ENCODE assay signal across 7 mouse cellular contexts in the genomic region with DNA sequence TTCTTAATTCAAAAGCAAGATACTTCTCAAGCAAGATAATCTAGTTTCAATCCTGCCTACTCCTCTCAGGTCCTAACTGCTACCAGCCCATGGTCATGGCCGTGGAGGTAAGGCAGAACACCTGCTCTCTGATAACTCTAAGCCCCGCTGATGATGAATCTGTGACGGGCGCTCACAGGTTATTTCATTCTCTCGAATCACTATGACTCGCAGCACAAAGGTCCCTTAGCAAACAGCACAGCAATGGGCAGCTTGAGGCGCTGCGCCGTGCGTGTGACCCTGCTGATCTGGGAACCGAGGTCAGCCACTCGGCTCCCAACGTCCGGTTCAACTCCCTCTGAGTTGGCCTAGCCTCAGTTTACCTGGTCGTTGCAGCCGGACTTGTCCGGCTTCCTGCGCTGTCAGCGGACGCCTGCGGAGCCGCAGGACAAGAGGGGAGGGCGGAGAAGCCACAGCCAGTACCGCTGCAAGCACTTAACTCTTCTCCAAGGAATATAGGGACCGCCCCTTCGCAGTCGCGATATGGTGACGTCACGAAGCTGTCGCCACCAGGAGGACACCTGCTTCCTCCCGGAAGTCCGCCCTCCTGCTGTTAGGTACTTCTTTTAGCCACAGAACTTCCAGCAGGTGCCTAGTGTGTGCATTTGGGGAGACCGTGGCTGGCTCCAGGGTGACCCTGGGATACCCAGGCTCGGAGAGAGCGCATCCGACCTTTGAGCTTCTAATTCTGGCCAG. TPM values are rescaled to one million over a fixed set of nuclear protein-coding genes. Genes with fewer than 3 reads are reported as not detected.
DNase-seq lines count a peak whose midpoint lies in the region; ATAC-seq and TF ChIP-seq lines count a peak whose summit lies in the region.

A gene (minus strand): TSS at position 511 of the 735 bp plus-strand sequence.

- peak; percentile 92 to 93 for DNase-seq in adrenal gland, postnatal 36 days
- DNase-seq in heart, adult 18-20 months, result peak; percentile 87
- peak; percentile 94 for DNase-seq in kidney, adult 2 months
- peak; percentile 75 to 86 for DNase-seq in spleen, adult 2 months (ENCODE audit: low read depth in 1 of 2, low spot score in 2 of 2)

- peak; percentile 74 for ATAC-seq in embryonic facial prominence, embryonic 13.5 days (ENCODE audit: insufficient number of reproducible peaks, insufficient read depth, low FRiP score, low TSS enrichment, low read depth)
- ATAC-seq in limb, embryonic 12.5 days (ENCODE audit: insufficient number of reproducible peaks, insufficient read depth, low FRiP score, low TSS enrichment, low read depth), result peak; percentile 75
- ATAC-seq in midbrain, embryonic 15.5 days (replicated peaks), result peak; percentile 96

- no peak within 1 kb of the TSS; the same call in 1 of the 2 replicates for H3K27ac ChIP-seq in embryonic facial prominence, embryonic 13.5 days
- H3K27ac ChIP-seq in kidney, adult 2 months (ENCODE audit: insufficient read depth, low read depth, low read length), result peak within 1 kb of the TSS; percentile 37
- no peak within 1 kb of the TSS for H3K27ac ChIP-seq in limb, embryonic 12.5 days
- H3K27ac ChIP-seq in midbrain, embryonic 15.5 days, result peak within 1 kb of the TSS; percentile 51; the same call in 1 of the 2 replicates
- no peak within 1 kb of the TSS for H3K27ac ChIP-seq in spleen, adult 2 months (ENCODE audit: insufficient read depth, low read length)

- H3K4me1 ChIP-seq in embryonic facial prominence, embryonic 13.5 days, result peaks cover 18% of the 10 kb centered on the region
- peaks cover 12% of the 10 kb centered on the region for H3K4me1 ChIP-seq in kidney, adult 2 months (ENCODE audit: control insufficient read depth, insufficient read depth, low read length)
- peaks cover 5% of the 10 kb centered on the region; the same call in 1 of the 2 replicates for H3K4me1 ChIP-seq in limb, embryonic 12.5 days (replicated peaks)
- peaks cover 24% of the 10 kb centered on the region for H3K4me1 ChIP-seq in midbrain, embryonic 15.5 days
- H3K4me1 ChIP-seq in spleen, adult 2 months (ENCODE audit: control insufficient read depth, insufficient read depth, insufficient read length), result peaks cover 4% of the 10 kb centered on the region; the same call in 1 of the 2 replicates

- no peaks in the 10 kb centered on the region for H3K36me3 ChIP-seq in embryonic facial prominence, embryonic 13.5 days
- no peaks in the 10 kb centered on the region for H3K36me3 ChIP-seq in kidney, adult 2 months (ENCODE audit: control insufficient read depth, insufficient read depth, low read length)
- no peaks in the 10 kb centered on the region; the same call in 1 of the 2 replicates for H3K36me3 ChIP-seq in limb, embryonic 12.5 days
- H3K36me3 ChIP-seq in midbrain, embryonic 15.5 days (replicated peaks), result 0 out of 2 replicates have a peak, but pooled peaks cover 3% of the 10 kb centered on the region
- H3K36me3 ChIP-seq in spleen, adult 2 months (ENCODE audit: control insufficient read depth, insufficient read depth, low read length), result no peaks in the 10 kb centered on the region

- H3K4me3 ChIP-seq in embryonic facial prominence, embryonic 13.5 days, result peak within 1 kb of the TSS; percentile 80
- H3K4me3 ChIP-seq in kidney, adult 2 months (ENCODE audit: insufficient read depth, low read depth, low read length), result peak within 1 kb of the TSS; percentile 75
- H3K4me3 ChIP-seq in limb, embryonic 12.5 days (replicated peaks), result peak within 1 kb of the TSS; percentile 67
- H3K4me3 ChIP-seq in midbrain, embryonic 15.5 days, result peak within 1 kb of the TSS; percentile 82
- H3K4me3 ChIP-seq in spleen, adult 2 months (ENCODE audit: extremely low read depth, insufficient read depth, insufficient read length), result peak within 1 kb of the TSS; percentile 69

- no peaks in the 10 kb centered on the region for H3K9me3 ChIP-seq in embryonic facial prominence, embryonic 13.5 days
- no peaks in the 10 kb centered on the region for H3K9me3 ChIP-seq in limb, embryonic 12.5 days
- H3K9me3 ChIP-seq in midbrain, embryonic 15.5 days, result no peaks in the 10 kb centered on the region

- 0 out of 2 replicates have a peak, but pooled peaks have one; percentile 11 for TF ChIP-seq CTCF in kidney, adult 2 months (conservative IDR thresholded peaks at IDR 0.05; ENCODE audit: insufficient read depth, insufficient read length, low read depth, low read length)
- TF ChIP-seq CTCF in spleen, adult 2 months (IDR thresholded peaks at IDR 0.05; ENCODE audit: extremely low read depth, insufficient read depth, insufficient read length, insufficient replicate concordance), result no peak

- H3K4me2 ChIP-seq in embryonic facial prominence, embryonic 13.5 days, result peak within 1 kb of the TSS; percentile 87
- peak within 1 kb of the TSS; percentile 64 for H3K4me2 ChIP-seq in limb, embryonic 12.5 days
- peak within 1 kb of the TSS; percentile 79 for H3K4me2 ChIP-seq in midbrain, embryonic 15.5 days

- H3K27me3 ChIP-seq in embryonic facial prominence, embryonic 13.5 days, result no peaks in the 10 kb centered on the region
- H3K27me3 ChIP-seq in kidney, adult 2 months (replicated peaks; ENCODE audit: control insufficient read depth, insufficient read depth, low read length), result no peaks in the 10 kb centered on the region
- H3K27me3 ChIP-seq in limb, embryonic 12.5 days, result 0 out of 2 replicates have a peak, but pooled peaks cover 3% of the 10 kb centered on the region
- no peaks in the 10 kb centered on the region; the same call in 1 of the 2 replicates for H3K27me3 ChIP-seq in midbrain, embryonic 15.5 days (replicated peaks)
- H3K27me3 ChIP-seq in spleen, adult 2 months (ENCODE audit: control insufficient read depth, insufficient read depth, low read length), result no peaks in the 10 kb centered on the region

- H3K9ac ChIP-seq in embryonic facial prominence, embryonic 13.5 days, result peak within 1 kb of the TSS; percentile 86
- peak within 1 kb of the TSS; percentile 68 for H3K9ac ChIP-seq in limb, embryonic 12.5 days (replicated peaks)
- peak within 1 kb of the TSS; percentile 78 for H3K9ac ChIP-seq in midbrain, embryonic 15.5 days

- TF ChIP-seq POLR2A in kidney, adult 2 months (IDR thresholded peaks at IDR 0.05; ENCODE audit: low read depth, low read length), result no peak
- TF ChIP-seq POLR2A in spleen, adult 2 months (IDR thresholded peaks at IDR 0.05; ENCODE audit: low read depth, low read length), result 0 out of 2 replicates have a peak, but pooled peaks have one; percentile 7

- 3% methylated on average over 37 of the region's 37 CpGs for WGBS in embryonic facial prominence, embryonic 13.5 days
- 3% methylated on average over 37 of the region's 37 CpGs for WGBS in kidney, adult 2 months
- 4% methylated on average over 37 of the region's 37 CpGs for WGBS in limb, embryonic 12.5 days
- 3% methylated on average over 37 of the region's 37 CpGs for WGBS in midbrain, embryonic 15.5 days
- WGBS in spleen, adult 2 months, result 5% methylated on average over 37 of the region's 37 CpGs

RNA-seq across cellular contexts. Expression of the gene that starts here (rescaled TPM):
- 10 to 100 TPM; 41.1 to 50.6 TPM for total RNA-seq in adrenal gland, postnatal 36 days (2021)
- polyA plus RNA-seq in embryonic facial prominence, embryonic 13.5 days (2015; fragmentation: Nextera tagmentation; extraction: Ambion mirVana), result 31.9 and 34.8 TPM in 2 replicates
- total RNA-seq in heart, adult 18-20 months (2021), result 10 to 100 TPM; 48.1 to 52.5 TPM
- 71.9 and 86.5 TPM in 2 replicates for polyA plus RNA-seq in kidney, adult 2 months (2012; rRNA removed)
- polyA plus RNA-seq in limb, embryonic 12.5 days (2016; fragmentation: Nextera tagmentation; extraction: Ambion mirVana), result 23.1 and 24.2 TPM in 2 replicates
- 31.8 and 35.8 TPM in 2 replicates for polyA plus RNA-seq in midbrain, embryonic 15.5 days (2015; fragmentation: Nextera tagmentation; extraction: Ambion mirVana)
- polyA plus RNA-seq in spleen, adult 2 months (2012; rRNA removed), result 7.8 and 8.3 TPM in 2 replicates

Comparison
In these comparisons a context has a peak if more than half of its experiments do, and no peak if none do; other contexts are left out.
1. H3K27ac ChIP-seq: peak in kidney, adult 2 months (single experiment) and midbrain, embryonic 15.5 days (single experiment); none in embryonic facial prominence, embryonic 13.5 days (single experiment), limb, embryonic 12.5 days (single experiment) and spleen, adult 2 months (single experiment).
2. Peak in every context shown above with its lines, with median percentiles within 50 percentile points of each other: DNase-seq, ATAC-seq, H3K4me2 ChIP-seq, H3K4me3 ChIP-seq and H3K9ac ChIP-seq.